Mouse (Mus musculus) stomach, postnatal 0 days (tissue): ENCODE results near the gene 4933424G06Rik.

Experiments used
- CTCF ChIP-seq: IDR thresholded peaks from 2 replicates; pipeline ENCODE4 v1.5.1; 2016; ENCODE audit warnings: antibody characterized with exemption, low read depth, mild to moderate bottlenecking, moderate library complexity
- EP300 ChIP-seq: optimal IDR thresholded peaks from 2 replicates; pipeline ENCODE3; 2016; ENCODE audit warnings: antibody characterized with exemption

DNA sequence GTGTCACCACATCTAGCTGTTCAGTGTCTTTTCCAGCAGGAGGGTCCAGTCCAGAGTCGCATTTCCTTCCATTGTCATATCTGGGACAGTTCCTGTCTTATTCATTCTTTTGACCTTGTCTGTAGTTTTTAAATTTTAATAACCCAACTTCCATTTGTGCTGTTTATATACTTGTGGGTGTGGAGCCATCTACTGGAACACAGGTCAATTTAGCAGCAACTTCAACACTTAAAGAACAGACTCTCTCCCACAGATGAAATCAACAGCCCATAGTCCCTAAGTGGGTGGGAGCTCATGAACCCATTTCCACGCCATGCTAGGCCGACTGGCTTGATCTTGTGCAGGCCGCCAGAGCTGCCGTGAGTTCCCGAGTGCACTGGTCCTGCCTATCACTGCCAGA is 13.5 kb upstream of the 4933424G06Rik start:
- TF ChIP-seq EP300 (no peak), CTCF (peak; percentile 39)
